Mouse (Mus musculus): Measurements from ENCODE around the gene Tomm20l.

The Tomm20l gene

GRCm38 (mm10) chr12:71154979-71155378, 43.8 kb downstream of the Tomm20l start:
- DNase-seq (ENCODE audit: low spot score): no peak

GRCm38 (mm10) chr12:71157974-71158373, 46.7 kb downstream of the Tomm20l start:
- no peak for DNase-seq (ENCODE audit: low spot score)

GRCm38 (mm10) chr12:71164410-71164809, 53.2 kb downstream of the Tomm20l start:
- no peak for DNase-seq (ENCODE audit: low spot score)

GRCm38 (mm10) chr12:71169911-71170310, 58.7 kb downstream of the Tomm20l start:
- no peak for DNase-seq (ENCODE audit: low spot score)

Data from urinary bladder, postnatal 14 days (tissue).